Mouse (Mus musculus): ENCODE data around the gene Rhd. TPM values are rescaled to one million over a fixed set of nuclear protein-coding genes. Genes with fewer than 3 reads are reported as not detected.
A peak's percentile ranks its signal among the peaks of the same experiment; 100 is the strongest.

Gene Rhd
- polyA plus RNA-seq, 1 experiment from 2014 or later = 1.7 TPM

DNA sequence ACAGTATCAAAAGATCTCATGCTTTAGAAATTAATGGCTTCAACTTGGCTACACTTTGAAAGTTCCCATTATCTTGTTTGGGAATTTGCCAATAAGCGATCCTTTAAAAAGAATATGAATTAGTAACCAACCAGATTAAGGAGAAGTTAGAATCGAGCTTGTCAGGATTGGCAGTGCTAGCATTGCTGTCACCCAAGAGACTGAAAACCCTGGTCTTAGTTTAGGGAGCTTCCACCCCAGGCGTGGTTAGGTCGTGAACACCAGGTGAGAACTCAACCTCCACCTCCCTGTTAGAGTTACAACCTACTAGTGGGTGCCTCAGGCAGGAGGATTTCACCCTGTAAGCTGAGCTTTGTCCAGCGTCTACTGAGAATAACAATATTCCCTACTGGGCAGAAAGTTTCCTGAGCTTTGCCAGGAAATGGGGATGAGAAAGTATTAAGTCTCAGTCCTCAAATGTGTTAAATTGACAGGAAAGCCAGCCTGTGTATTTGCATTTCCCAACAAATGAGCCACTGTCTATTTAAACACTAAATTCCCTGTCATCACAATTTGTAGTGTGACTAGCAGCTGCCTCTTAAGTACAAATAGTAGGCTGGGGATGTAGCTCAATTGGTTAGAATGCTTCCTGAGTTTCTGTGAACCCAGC, 63.6 kb downstream of the Rhd start:
- Histone ChIP-seq H3K27me3 (replicated peaks; ENCODE audit: control insufficient read depth, insufficient read depth, low read length) (no peaks in the 10 kb centered on the region), H3K9ac (ENCODE audit: low read depth, low read length) (no peak overlapping the region), H3K27ac (ENCODE audit: low read depth, low read length) (no peak overlapping the region), H3K4me1 (ENCODE audit: control insufficient read depth, insufficient read depth, low read depth, low read length) (peaks cover 27% of the 10 kb centered on the region), H3K9me3 (ENCODE audit: control insufficient read depth, low read length) (no peaks in the 10 kb centered on the region), H3K4me2 (ENCODE audit: low read length) (no peak overlapping the region), H3K4me3 (ENCODE audit: low read length) (no peak overlapping the region), H3K36me3 (ENCODE audit: control insufficient read depth, insufficient read depth, low read length) (peaks cover 23% of the 10 kb centered on the region)
- no peak for ATAC-seq
- 71% methylated on average over 5 of the region's 5 CpGs for WGBS

DNA sequence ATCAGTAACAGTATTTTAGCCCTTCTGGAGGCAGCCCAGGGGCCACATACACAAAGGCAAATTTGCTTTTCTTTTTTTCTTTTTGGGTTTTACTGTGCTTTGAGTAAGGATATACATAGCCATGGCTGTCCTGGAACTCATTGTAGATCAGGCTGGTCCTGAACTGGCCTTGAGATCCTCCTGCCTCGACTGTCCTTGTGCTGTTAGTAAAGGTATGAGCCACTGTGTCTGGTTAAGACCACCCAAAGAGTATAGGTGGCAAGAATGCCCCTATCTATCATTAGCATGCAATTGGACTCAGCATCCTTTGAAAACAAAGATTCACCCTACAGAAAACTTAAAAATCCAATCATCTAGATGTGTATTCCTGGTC, 64.1 kb downstream of the Rhd start:
- no peak for ATAC-seq

DNA sequence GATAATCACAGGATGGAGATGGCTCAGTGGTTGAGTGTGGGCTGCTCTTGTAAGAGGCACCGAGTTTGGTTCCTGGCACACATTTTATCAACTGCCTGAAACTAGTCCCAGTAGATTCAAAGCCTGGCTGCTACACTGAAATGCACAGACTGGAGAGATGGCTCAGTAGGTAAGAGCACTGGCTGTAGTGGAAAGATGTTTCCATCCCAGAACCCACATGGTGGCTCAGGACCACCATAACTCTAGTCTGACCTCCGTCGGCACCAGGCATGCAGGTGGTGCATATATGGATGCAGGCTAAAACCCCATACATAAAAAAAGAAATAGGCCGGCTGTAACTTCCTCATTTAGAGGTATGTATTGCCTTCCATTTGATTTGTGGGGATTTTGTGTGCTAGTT, 65.2 kb downstream of the Rhd start:
- Histone ChIP-seq H3K27me3 (replicated peaks; ENCODE audit: control insufficient read depth, insufficient read depth, low read length) (no peaks in the 10 kb centered on the region), H3K9me3 (ENCODE audit: control insufficient read depth, low read length) (no peaks in the 10 kb centered on the region), H3K4me2 (ENCODE audit: low read length) (no peak overlapping the region), H3K4me1 (ENCODE audit: control insufficient read depth, insufficient read depth, low read depth, low read length) (peaks cover 27% of the 10 kb centered on the region), H3K9ac (ENCODE audit: low read depth, low read length) (no peak overlapping the region), H3K4me3 (ENCODE audit: low read length) (no peak overlapping the region), H3K27ac (ENCODE audit: low read depth, low read length) (no peak overlapping the region), H3K36me3 (ENCODE audit: control insufficient read depth, insufficient read depth, low read length) (peaks cover 27% of the 10 kb centered on the region)
- ATAC-seq = no peak
- 84% methylated on average over 4 of the region's 4 CpGs for WGBS

More for the DNA sequence above, 64.1 kb downstream of the Rhd start:
- no peaks in the 10 kb centered on the region for H3K27me3 ChIP-seq (replicated peaks; ENCODE audit: control insufficient read depth, insufficient read depth, low read length)
- H3K4me3 ChIP-seq (ENCODE audit: low read length) = no peak overlapping the region
- no peak overlapping the region for H3K27ac ChIP-seq (ENCODE audit: low read depth, low read length)
- H3K9me3 ChIP-seq (ENCODE audit: control insufficient read depth, low read length) = no peaks in the 10 kb centered on the region
- H3K36me3 ChIP-seq (ENCODE audit: control insufficient read depth, insufficient read depth, low read length) = peaks cover 23% of the 10 kb centered on the region
- no peak overlapping the region for H3K9ac ChIP-seq (ENCODE audit: low read depth, low read length)
- no peak overlapping the region for H3K4me2 ChIP-seq (ENCODE audit: low read length)
- H3K4me1 ChIP-seq (ENCODE audit: control insufficient read depth, insufficient read depth, low read depth, low read length) = peaks cover 27% of the 10 kb centered on the region
- WGBS = 91% methylated on average over 1 of the region's 1 CpGs

DNA sequence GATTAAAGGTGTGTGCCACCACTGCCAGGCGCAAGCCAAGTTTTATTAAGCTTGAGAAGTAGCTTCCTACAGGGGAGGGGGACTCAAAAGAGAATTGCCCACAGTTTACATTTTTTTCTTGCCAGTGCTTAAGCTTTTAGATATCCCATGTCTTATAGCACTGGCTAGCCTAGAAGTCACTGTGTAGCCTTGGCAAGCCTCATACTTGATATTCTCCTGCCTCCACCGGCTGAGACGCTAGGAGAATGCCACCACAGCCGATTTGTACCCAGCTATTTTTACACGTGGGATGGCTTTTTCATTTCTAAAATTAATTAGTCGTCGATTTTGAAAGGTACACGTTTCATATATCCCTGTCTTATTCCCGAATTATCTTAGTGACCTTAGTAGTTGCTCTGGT, 65.9 kb downstream of the Rhd start:
- peak overlapping the region; percentile 55 for H3K9ac ChIP-seq (ENCODE audit: low read depth, low read length)
- no peak for ATAC-seq
- H3K36me3 ChIP-seq (ENCODE audit: control insufficient read depth, insufficient read depth, low read length) = peaks cover 32% of the 10 kb centered on the region
- 29% methylated on average over 9 of the region's 9 CpGs for WGBS
- peak overlapping the region; percentile 84 for H3K4me3 ChIP-seq (ENCODE audit: low read length)
- H3K4me2 ChIP-seq (ENCODE audit: low read length) = peak overlapping the region; percentile 93
- peak overlapping the region; percentile 69 for H3K27ac ChIP-seq (ENCODE audit: low read depth, low read length)
- H3K4me1 ChIP-seq (ENCODE audit: control insufficient read depth, insufficient read depth, low read depth, low read length) = peaks cover 22% of the 10 kb centered on the region
- no peaks in the 10 kb centered on the region for H3K9me3 ChIP-seq (ENCODE audit: control insufficient read depth, low read length)
- no peaks in the 10 kb centered on the region for H3K27me3 ChIP-seq (replicated peaks; ENCODE audit: control insufficient read depth, insufficient read depth, low read length)

DNA sequence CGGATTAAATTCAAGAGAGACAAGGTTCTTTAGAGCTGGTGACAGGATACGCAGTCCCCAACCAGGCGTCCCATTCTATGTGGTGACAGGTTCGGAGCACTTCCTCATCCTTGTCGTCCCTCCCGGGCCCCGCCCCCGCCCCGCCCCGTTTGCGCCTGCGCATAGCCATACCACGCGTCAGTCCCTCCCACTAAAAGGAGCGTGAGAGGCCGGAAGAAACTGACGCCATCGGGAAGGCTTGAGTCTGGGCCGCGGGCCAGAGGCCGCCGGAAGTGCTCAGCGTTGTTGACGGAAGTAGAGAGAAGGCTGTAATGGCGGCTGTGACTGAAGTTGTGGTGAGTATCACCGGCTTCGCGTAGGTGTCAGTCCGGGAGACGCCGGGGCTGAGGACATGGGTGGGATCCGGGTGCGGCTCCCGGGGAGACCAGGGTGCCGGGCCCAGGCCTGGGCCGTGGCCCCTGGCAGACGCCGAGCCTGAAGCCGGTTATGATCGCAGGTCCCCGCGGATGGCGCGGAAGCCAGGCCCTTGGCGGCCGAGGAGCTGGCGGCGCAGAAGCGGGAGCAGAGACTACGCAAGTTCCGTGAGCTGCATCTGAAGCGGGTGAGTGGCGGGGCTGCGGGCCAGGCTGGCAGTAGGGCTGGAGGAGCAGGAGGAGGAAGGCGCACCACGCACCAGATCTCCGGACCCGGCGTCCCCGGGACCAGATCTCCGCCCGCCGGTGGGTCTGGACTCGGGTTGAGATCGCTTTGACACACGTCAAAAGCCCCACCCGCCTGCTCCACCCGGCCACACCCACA, 66.5 kb downstream of the Rhd start, which contains the start of gene Syf2:
TSS of gene Syf2 (plus strand) at position 215 of the 798 bp plus-strand sequence.
- Histone ChIP-seq H3K27ac (ENCODE audit: low read depth, low read length) (peak within 1 kb of the TSS; percentile 79), H3K36me3 (ENCODE audit: control insufficient read depth, insufficient read depth, low read length) (peaks cover 29% of the 10 kb centered on the region), H3K4me3 (ENCODE audit: low read length) (peak within 1 kb of the TSS; percentile 84), H3K9me3 (ENCODE audit: control insufficient read depth, low read length) (no peaks in the 10 kb centered on the region), H3K4me2 (ENCODE audit: low read length) (peak within 1 kb of the TSS; percentile 93), H3K4me1 (ENCODE audit: control insufficient read depth, insufficient read depth, low read depth, low read length) (peaks cover 15% of the 10 kb centered on the region), H3K9ac (ENCODE audit: low read depth, low read length) (peak within 1 kb of the TSS; percentile 85), H3K27me3 (replicated peaks; ENCODE audit: control insufficient read depth, insufficient read depth, low read length) (no peaks in the 10 kb centered on the region)
- ATAC-seq = peak; percentile 98
- WGBS = under 1% methylated on average over 58 of the region's 68 CpGs

DNA sequence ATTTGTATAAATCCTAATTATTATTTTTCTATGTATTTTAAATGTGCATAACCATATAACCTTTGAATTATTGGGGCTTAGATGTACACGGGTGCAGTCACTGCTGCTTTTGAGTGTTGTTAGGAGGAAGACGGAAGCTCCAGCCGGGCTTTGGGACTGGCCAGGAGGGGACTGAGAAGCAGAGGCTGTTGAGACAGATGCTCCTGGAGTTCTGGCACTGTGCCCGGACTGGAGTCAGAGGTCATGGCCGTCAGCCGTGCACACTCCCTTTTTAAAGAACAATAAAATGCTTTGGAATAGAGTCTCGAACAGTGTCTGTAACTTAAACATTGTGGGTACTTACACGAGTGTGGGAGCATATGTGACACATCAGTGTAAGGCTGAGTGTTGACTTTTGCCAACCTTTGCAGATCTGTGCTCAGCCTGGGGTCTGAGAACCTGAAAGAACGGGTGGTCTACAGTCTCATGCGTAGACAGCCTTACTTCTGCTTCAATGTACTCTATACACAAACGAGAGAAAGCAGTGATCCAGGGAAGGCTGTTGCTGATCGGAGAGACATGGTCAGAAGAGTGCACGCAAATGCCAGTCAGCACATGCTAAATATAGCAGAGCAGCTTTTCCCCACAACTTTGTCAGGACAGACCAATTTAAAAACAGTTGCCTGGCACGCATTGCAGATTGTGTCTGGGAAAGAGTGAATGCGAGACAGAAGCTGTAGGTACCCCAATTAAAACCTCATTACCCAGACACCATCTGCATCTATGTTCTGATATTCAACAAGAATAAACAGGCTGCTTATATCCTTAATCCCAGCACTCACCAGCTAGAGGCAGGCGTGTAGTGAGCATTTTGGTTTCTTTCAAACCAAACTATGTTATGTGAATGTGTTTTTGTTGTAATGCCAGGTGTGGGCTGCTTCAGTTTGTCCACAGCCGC, 73.2 kb downstream of the Rhd start:
- Histone ChIP-seq H3K9ac (ENCODE audit: low read depth, low read length) (no peak overlapping the region), H3K4me2 (ENCODE audit: low read length) (no peak overlapping the region), H3K36me3 (ENCODE audit: control insufficient read depth, insufficient read depth, low read length) (peaks cover 24% of the 10 kb centered on the region), H3K27ac (ENCODE audit: low read depth, low read length) (no peak overlapping the region), H3K9me3 (ENCODE audit: control insufficient read depth, low read length) (no peaks in the 10 kb centered on the region), H3K4me3 (ENCODE audit: low read length) (no peak overlapping the region), H3K4me1 (ENCODE audit: control insufficient read depth, insufficient read depth, low read depth, low read length) (no peaks in the 10 kb centered on the region), H3K27me3 (replicated peaks; ENCODE audit: control insufficient read depth, insufficient read depth, low read length) (no peaks in the 10 kb centered on the region)
- ATAC-seq = no peak
- 49% methylated on average over 17 of the region's 17 CpGs for WGBS

DNA sequence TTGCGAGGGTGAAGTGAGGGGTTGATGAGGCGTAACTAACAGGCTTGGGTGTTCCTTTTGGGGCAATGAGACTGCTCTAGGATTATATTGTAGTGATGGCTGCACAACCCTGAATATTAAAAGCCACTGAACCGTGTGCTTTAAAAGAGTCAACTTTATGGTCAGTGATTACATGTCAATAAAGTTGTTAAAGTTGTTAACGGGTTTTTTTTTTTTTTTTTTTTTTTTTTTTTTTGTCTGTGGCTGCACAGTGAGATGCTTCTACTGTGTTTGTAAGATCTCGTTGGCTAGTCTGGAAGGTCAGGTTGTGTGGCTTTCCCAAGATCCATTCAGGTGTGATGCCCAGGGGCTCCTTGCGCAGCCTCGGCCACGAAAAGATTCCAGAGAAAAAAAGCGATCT, 75.6 kb downstream of the Rhd start:
- no peaks in the 10 kb centered on the region; the same call in 1 of the 2 replicates for H3K4me1 ChIP-seq (ENCODE audit: control insufficient read depth, insufficient read depth, low read depth, low read length)
- H3K9me3 ChIP-seq (ENCODE audit: control insufficient read depth, low read length) = no peaks in the 10 kb centered on the region
- peaks cover 17% of the 10 kb centered on the region for H3K36me3 ChIP-seq (ENCODE audit: control insufficient read depth, insufficient read depth, low read length)
- H3K4me2 ChIP-seq (ENCODE audit: low read length) = 0 out of 2 replicates have a peak overlapping the region, but pooled peaks have one; percentile 10
- no peak overlapping the region for H3K4me3 ChIP-seq (ENCODE audit: low read length)
- H3K27me3 ChIP-seq (replicated peaks; ENCODE audit: control insufficient read depth, insufficient read depth, low read length) = peaks cover 8% of the 10 kb centered on the region; the same call in 1 of the 2 replicates
- no peak for ATAC-seq
- no peak overlapping the region for H3K9ac ChIP-seq (ENCODE audit: low read depth, low read length)
- WGBS = 56% methylated on average over 9 of the region's 9 CpGs
- no peak overlapping the region for H3K27ac ChIP-seq (ENCODE audit: low read depth, low read length)

DNA sequence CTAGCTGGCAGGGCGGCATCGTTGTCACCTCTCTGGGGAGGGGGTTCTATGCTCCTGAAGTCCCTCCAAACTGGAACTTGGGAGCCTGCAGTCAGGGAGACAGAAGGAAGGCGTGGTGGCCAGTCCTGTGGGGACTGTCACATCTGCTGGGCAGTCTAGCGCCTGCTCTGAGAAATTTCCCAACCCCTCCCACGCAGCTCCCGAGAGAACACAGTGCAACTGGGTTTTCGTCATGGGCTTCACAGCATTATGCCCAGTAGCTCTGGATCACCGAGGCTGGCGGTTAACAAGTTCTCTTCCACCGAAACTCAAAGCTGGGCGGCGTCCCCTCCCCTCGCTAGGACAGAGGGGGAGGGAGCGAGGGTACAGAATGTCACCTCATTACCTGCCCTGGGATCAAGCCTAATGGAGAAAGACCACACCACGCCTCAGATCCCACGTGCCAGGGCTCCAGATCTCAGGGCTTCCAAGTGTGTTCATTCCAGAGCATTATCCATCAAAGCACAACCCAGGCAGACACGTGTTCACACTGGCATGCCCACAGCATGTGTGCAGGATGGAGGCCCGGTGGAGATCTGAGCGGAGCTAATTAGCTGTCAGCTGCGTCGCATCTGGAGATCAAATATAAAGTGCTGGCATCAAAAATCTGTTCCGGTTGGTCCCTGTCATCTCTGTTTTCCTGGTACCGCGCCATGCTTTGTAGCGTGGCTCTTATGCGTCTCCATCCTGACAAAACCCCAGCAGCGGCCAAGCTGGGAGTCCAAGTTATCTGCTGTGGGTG, 79.6 kb downstream of the Rhd start:
- Histone ChIP-seq H3K9ac (ENCODE audit: low read depth, low read length) (peak overlapping the region; percentile 22), H3K9me3 (ENCODE audit: control insufficient read depth, low read length) (no peaks in the 10 kb centered on the region), H3K27ac (ENCODE audit: low read depth, low read length) (no peak overlapping the region), H3K4me1 (ENCODE audit: control insufficient read depth, insufficient read depth, low read depth, low read length) (peaks cover 4% of the 10 kb centered on the region), H3K4me3 (ENCODE audit: low read length) (no peak overlapping the region), H3K27me3 (replicated peaks; ENCODE audit: control insufficient read depth, insufficient read depth, low read length) (peaks cover 9% of the 10 kb centered on the region; the same call in 1 of the 2 replicates), H3K4me2 (ENCODE audit: low read length) (peak overlapping the region; percentile 21; the same call in 1 of the 2 replicates), H3K36me3 (ENCODE audit: control insufficient read depth, insufficient read depth, low read length) (no peaks in the 10 kb centered on the region)
- 38% methylated on average over 27 of the region's 27 CpGs for WGBS
- ATAC-seq = peak; percentile 65

All from hindbrain, embryonic 16.5 days (tissue).